In genomic region chr14:25499526-25499925, GRCm38 (mm10) we compare ENCODE assay signal across 15 mouse cellular contexts. TPM values are rescaled to one million over a fixed set of nuclear protein-coding genes. Genes with fewer than 3 reads are reported as not detected.
DNase-seq lines count a peak whose midpoint lies in the region; ATAC-seq and TF ChIP-seq lines count a peak whose summit lies in the region.
"Had no signal": no experiment of that assay in that cellular context is flagged by ENCODE, and none has a peak within 500 bp of the region (broad histone marks: within the 10 kb centered on the region; RNA-seq: fewer than 3 reads in every experiment).

No protein-coding gene starts in this region.

- peaks cover 24% of the 10 kb centered on the region for H3K36me3 ChIP-seq in heart, embryonic 13.5 days
- peaks cover 10% of the 10 kb centered on the region for H3K36me3 ChIP-seq in heart, embryonic 11.5 days (ENCODE audit: control insufficient read depth, insufficient read depth, low read length)
- peaks cover 20% of the 10 kb centered on the region for H3K36me3 ChIP-seq in midbrain, embryonic 13.5 days
- H3K36me3 ChIP-seq in midbrain, postnatal 0 days (ENCODE audit: insufficient read depth, low read length): peaks cover 10% of the 10 kb centered on the region
- H3K36me3 ChIP-seq in hindbrain, embryonic 14.5 days (replicated peaks; ENCODE audit: control insufficient read depth, insufficient read depth): peaks cover 16% of the 10 kb centered on the region
- H3K36me3 ChIP-seq in neural tube, embryonic 15.5 days: peaks cover 8% of the 10 kb centered on the region

- H3K4me3 ChIP-seq in heart, embryonic 13.5 days: no peak overlapping the region
- no peak overlapping the region for H3K4me3 ChIP-seq in heart, embryonic 11.5 days (ENCODE audit: low read depth, low read length)
- H3K4me3 ChIP-seq in midbrain, embryonic 13.5 days (replicated peaks): no peak overlapping the region
- H3K4me3 ChIP-seq in midbrain, postnatal 0 days (ENCODE audit: low read depth, low read length): no peak overlapping the region
- H3K4me3 ChIP-seq in hindbrain, embryonic 14.5 days (replicated peaks; ENCODE audit: low read length): no peak overlapping the region
- no peak overlapping the region for H3K4me3 ChIP-seq in neural tube, embryonic 15.5 days (replicated peaks)
- H3K4me3 ChIP-seq: embryonic facial prominence, embryonic 12.5 days; neural tube, embryonic 12.5 days had no signal

- no peak for ATAC-seq in heart, embryonic 13.5 days (ENCODE audit: extremely low read depth, insufficient number of reproducible peaks, low FRiP score, low TSS enrichment)
- no peak for ATAC-seq in heart, embryonic 11.5 days (replicated peaks; ENCODE audit: insufficient number of reproducible peaks, low FRiP score, low TSS enrichment)
- no peak for ATAC-seq in midbrain, embryonic 13.5 days
- ATAC-seq in midbrain, postnatal 0 days (ENCODE audit: low FRiP score): no peak
- no peak for ATAC-seq in hindbrain, embryonic 14.5 days (ENCODE audit: low FRiP score)
- ATAC-seq in neural tube, embryonic 15.5 days (ENCODE audit: low FRiP score): no peak

- no peak overlapping the region for H3K4me2 ChIP-seq in heart, embryonic 13.5 days
- no peak overlapping the region for H3K4me2 ChIP-seq in heart, embryonic 11.5 days
- no peak overlapping the region for H3K4me2 ChIP-seq in midbrain, embryonic 13.5 days (replicated peaks)
- H3K4me2 ChIP-seq in midbrain, postnatal 0 days (ENCODE audit: low read depth, low read length, poor library complexity, severe bottlenecking): no peak overlapping the region
- H3K4me2 ChIP-seq in hindbrain, embryonic 14.5 days (replicated peaks): no peak overlapping the region
- no peak overlapping the region for H3K4me2 ChIP-seq in neural tube, embryonic 15.5 days
- H3K4me2 ChIP-seq: embryonic facial prominence, embryonic 12.5 days had no signal

- no peak for TF ChIP-seq CTCF in midbrain, postnatal 0 days (IDR thresholded peaks at IDR 0.05)

- no peaks in the 10 kb centered on the region for H3K9me3 ChIP-seq in heart, embryonic 13.5 days
- no peaks in the 10 kb centered on the region for H3K9me3 ChIP-seq in heart, embryonic 11.5 days (replicated peaks; ENCODE audit: control insufficient read depth, low read length)
- H3K9me3 ChIP-seq in midbrain, embryonic 13.5 days: no peaks in the 10 kb centered on the region
- H3K9me3 ChIP-seq in midbrain, postnatal 0 days (ENCODE audit: low read length): no peaks in the 10 kb centered on the region
- H3K9me3 ChIP-seq in hindbrain, embryonic 14.5 days (ENCODE audit: control insufficient read depth, low read length): no peaks in the 10 kb centered on the region
- H3K9me3 ChIP-seq in neural tube, embryonic 15.5 days (replicated peaks): no peaks in the 10 kb centered on the region
- H3K9me3 ChIP-seq: embryonic facial prominence, embryonic 12.5 days; neural tube, embryonic 12.5 days had no signal

- WGBS in heart, embryonic 13.5 days: 65% methylated on average over 3 of the region's 3 CpGs
- WGBS in heart, embryonic 11.5 days (ENCODE audit: insufficient replicate concordance): 67% methylated on average over 3 of the region's 3 CpGs
- 74% methylated on average over 3 of the region's 3 CpGs for WGBS in midbrain, embryonic 13.5 days
- WGBS in midbrain, postnatal 0 days: 73% methylated on average over 3 of the region's 3 CpGs
- 74% methylated on average over 3 of the region's 3 CpGs for WGBS in hindbrain, embryonic 14.5 days
- 64% methylated on average over 3 of the region's 3 CpGs for WGBS in neural tube, embryonic 15.5 days

- DNase-seq in midbrain, postnatal 0 days (ENCODE audit: low spot score): no peak
- no peak for DNase-seq in hindbrain, embryonic 14.5 days (ENCODE audit: low spot score)
- DNase-seq in adrenal gland, postnatal 4 days (ENCODE audit: low spot score in 2 of 2): no peak
- DNase-seq: adrenal gland, postnatal 36 days; cerebellum, adult 8-10 months; gastrocnemius, postnatal 25 days; kidney, adult 18-20 months; lung, adult 18-20 months; thymus, adult 2 months had no signal

- H3K4me1 ChIP-seq in heart, embryonic 13.5 days: peaks cover 97% of the 10 kb centered on the region
- H3K4me1 ChIP-seq in heart, embryonic 11.5 days (ENCODE audit: control insufficient read depth, insufficient read depth, low read length): peaks cover 85% of the 10 kb centered on the region
- H3K4me1 ChIP-seq in midbrain, embryonic 13.5 days (replicated peaks): peaks cover 76% of the 10 kb centered on the region
- H3K4me1 ChIP-seq in midbrain, postnatal 0 days (ENCODE audit: insufficient read depth, low read length): peaks cover 37% of the 10 kb centered on the region
- H3K4me1 ChIP-seq in hindbrain, embryonic 14.5 days (replicated peaks; ENCODE audit: control insufficient read depth, insufficient read depth, low read length): peaks cover 71% of the 10 kb centered on the region
- peaks cover 78% of the 10 kb centered on the region for H3K4me1 ChIP-seq in neural tube, embryonic 15.5 days

- peak overlapping the region; percentile 61; the same call in 1 of the 2 replicates for H3K9ac ChIP-seq in heart, embryonic 13.5 days
- H3K9ac ChIP-seq in heart, embryonic 11.5 days (ENCODE audit: low read depth, low read length): no peak overlapping the region
- H3K9ac ChIP-seq in midbrain, embryonic 13.5 days (replicated peaks): no peak overlapping the region
- no peak overlapping the region for H3K9ac ChIP-seq in midbrain, postnatal 0 days (replicated peaks; ENCODE audit: low read length, poor library complexity, severe bottlenecking)
- H3K9ac ChIP-seq in hindbrain, embryonic 14.5 days: no peak overlapping the region
- no peak overlapping the region for H3K9ac ChIP-seq in neural tube, embryonic 15.5 days (replicated peaks)
- H3K9ac ChIP-seq: embryonic facial prominence, embryonic 12.5 days; neural tube, embryonic 12.5 days had no signal

- H3K27ac ChIP-seq in heart, embryonic 13.5 days (replicated peaks): no peak overlapping the region
- no peak overlapping the region for H3K27ac ChIP-seq in heart, embryonic 11.5 days (ENCODE audit: low read depth, low read length)
- H3K27ac ChIP-seq in midbrain, embryonic 13.5 days: peak overlapping the region; percentile 85
- H3K27ac ChIP-seq in midbrain, postnatal 0 days (ENCODE audit: low read depth, low read length): no peak overlapping the region
- peak overlapping the region; percentile 38; the same call in 1 of the 2 replicates for H3K27ac ChIP-seq in hindbrain, embryonic 14.5 days
- H3K27ac ChIP-seq in neural tube, embryonic 15.5 days (replicated peaks): 0 out of 2 replicates have a peak overlapping the region, but pooled peaks have one; percentile 14
- H3K27ac ChIP-seq: embryonic facial prominence, embryonic 12.5 days; neural tube, embryonic 12.5 days had no signal

- H3K27me3 ChIP-seq in heart, embryonic 13.5 days (replicated peaks): no peaks in the 10 kb centered on the region
- no peaks in the 10 kb centered on the region for H3K27me3 ChIP-seq in heart, embryonic 11.5 days (ENCODE audit: control insufficient read depth, insufficient read depth, low read length)
- no peaks in the 10 kb centered on the region for H3K27me3 ChIP-seq in midbrain, embryonic 13.5 days
- H3K27me3 ChIP-seq in midbrain, postnatal 0 days (ENCODE audit: insufficient read depth, low read length): no peaks in the 10 kb centered on the region
- no peaks in the 10 kb centered on the region for H3K27me3 ChIP-seq in hindbrain, embryonic 14.5 days (ENCODE audit: control insufficient read depth, insufficient read depth, low read length)
- no peaks in the 10 kb centered on the region for H3K27me3 ChIP-seq in neural tube, embryonic 15.5 days (replicated peaks)
- H3K27me3 ChIP-seq: embryonic facial prominence, embryonic 12.5 days; neural tube, embryonic 12.5 days had no signal

RNA-seq across cellular contexts. Expression of gene Zmiz1, which starts 40.5 kb away (rescaled TPM):
- polyA plus RNA-seq in heart, embryonic 13.5 days (2015; fragmentation: Nextera tagmentation; extraction: Ambion mirVana): 25.1 and 25.7 TPM in 2 replicates
- 34.9 and 36.2 TPM in 2 replicates for polyA plus RNA-seq in heart, embryonic 11.5 days (2014; fragmentation: Nextera tagmentation; extraction: Ambion mirVana)
- polyA plus RNA-seq in midbrain, embryonic 13.5 days (2015; fragmentation: Nextera tagmentation; extraction: Ambion mirVana): 68.8 and 80.3 TPM in 2 replicates
- total RNA-seq in midbrain, postnatal 0 days (2014; rRNA removed): 130 and 134 TPM in 2 replicates
- 44.0 and 51.7 TPM in 2 replicates for polyA plus RNA-seq in midbrain, postnatal 0 days (2015; fragmentation: Nextera tagmentation; extraction: Ambion mirVana)
- 70.0 and 70.6 TPM in 2 replicates for polyA plus RNA-seq in hindbrain, embryonic 14.5 days (2014; fragmentation: Nextera tagmentation; extraction: Ambion mirVana)
- 51.1 and 54.7 TPM in 2 replicates for polyA plus RNA-seq in neural tube, embryonic 15.5 days (2015; fragmentation: Nextera tagmentation; extraction: Ambion mirVana)
- 100 to 1,000 TPM; 105 to 122 TPM for total RNA-seq in adrenal gland, postnatal 4 days (2021)

Comparison
In these comparisons a context has a peak if more than half of its experiments do, and no peak if none do; other contexts are left out.
1. H3K27ac ChIP-seq: peak in midbrain, embryonic 13.5 days (single experiment), hindbrain, embryonic 14.5 days (single experiment) and neural tube, embryonic 15.5 days (single experiment); none in heart, embryonic 13.5 days (single experiment), heart, embryonic 11.5 days (single experiment) and midbrain, postnatal 0 days (single experiment).